Mouse (Mus musculus) kidney, embryonic 16.5 days (tissue): ENCODE data around the gene Ambp. TPM values are rescaled to one million over a fixed set of nuclear protein-coding genes. Genes with fewer than 3 reads are reported as not detected.
A peak's percentile ranks its signal among the peaks of the same experiment; 100 is the strongest.

ENCODE experiments used
- ATAC-seq: fragments of 200-750 bp; cut with Nextera tagmentation; 2 replicates; pipeline ENCODE4 v1.8.0; 2017; ENCODE audit warnings: moderate TSS enrichment; ENCODE audit not compliant: low FRiP score, low TSS enrichment
- H3K27ac ChIP-seq: fragments of 300-500 bp; sonication (generic); 2 replicates; pipeline ENCODE4 v1.5.1; 2014; ENCODE audit warnings: low read length
- H3K27me3 ChIP-seq: fragments of 300-500 bp; sonication (generic); 2 replicates; pipeline ENCODE4 v1.6.1; 2014; ENCODE audit warnings: low read length, control low read depth, mixed read lengths; ENCODE audit not compliant: insufficient read depth
- H3K36me3 ChIP-seq: fragments of 300-500 bp; sonication (generic); 2 replicates; pipeline ENCODE4 v1.6.1; 2014; ENCODE audit warnings: low read length, control low read depth, mixed read lengths; ENCODE audit not compliant: insufficient read depth
- H3K4me1 ChIP-seq: fragments of 300-500 bp; sonication (generic); 2 replicates; pipeline ENCODE4 v1.6.1; 2014; ENCODE audit warnings: low read length, control low read depth, mixed read lengths; ENCODE audit not compliant: insufficient read depth
- H3K4me2 ChIP-seq: fragments of 300-500 bp; sonication (generic); replicated peaks from 2 replicates; pipeline ENCODE4 v1.6.1; 2014; ENCODE audit warnings: low read depth, low read length
- H3K4me3 ChIP-seq: fragments of 300-500 bp; sonication (generic); 2 replicates; pipeline ENCODE4 v1.5.1; 2014; ENCODE audit warnings: mild to moderate bottlenecking, low read length
- H3K9ac ChIP-seq: fragments of 300-500 bp; sonication (generic); replicated peaks from 2 replicates; pipeline ENCODE4 v1.6.1; 2014; ENCODE audit warnings: low read length
- H3K9me3 ChIP-seq: fragments of 300-500 bp; sonication (generic); 2 replicates; pipeline ENCODE4 v1.6.1; 2016; ENCODE audit warnings: low read length, control low read depth
- WGBS: fragments of 180-500 bp; shearing (Covaris S2); extraction: QIAGEN DNeasy Blood & Tissue Kit; methylation state at CpG from one replicate; pipeline ENCODE4 v1.1.7; 2014; 5-methylcytosine and 5-hydroxymethylcytosine counted together
- polyA plus RNA-seq: library from polyadenylated mRNA; unstranded; fragments of >200 nt; fragmentation: Nextera tagmentation; extraction: Ambion mirVana; gene quantifications from 2 replicates; pipeline ENCODE4 v1.2.1, GENCODE M21; 2015

Ambp gene
- polyA plus RNA-seq, 1 experiment from 2014 or later: 8.3 TPM

DNA sequence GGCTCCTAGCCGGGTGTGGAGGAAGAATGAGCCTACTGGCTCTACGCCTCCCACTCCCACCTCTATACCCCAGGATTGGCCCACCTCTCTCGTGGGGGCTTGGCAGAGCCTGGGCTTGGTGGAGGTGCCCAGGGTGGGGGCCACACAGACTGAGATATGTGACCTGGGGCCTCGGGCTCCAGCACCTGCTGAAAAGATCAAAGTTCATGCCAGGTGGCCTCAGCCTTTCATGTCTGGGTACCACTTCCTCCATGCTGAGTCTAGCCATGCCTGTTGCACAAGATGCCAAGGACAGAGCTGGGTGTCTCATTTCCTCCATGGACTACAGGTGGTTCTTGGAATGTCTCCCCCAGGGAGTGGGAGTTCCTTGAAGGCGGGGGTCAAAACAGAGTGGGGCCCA lies 11.7 kb upstream of the Ambp start:
- ATAC-seq: no peak
- Histone ChIP-seq H3K27ac (peak overlapping the region; percentile 13; the same call in 1 of the 2 replicates), H3K9me3 (no peaks in the 10 kb centered on the region), H3K9ac (no peak overlapping the region), H3K4me2 (no peak overlapping the region), H3K4me3 (no peak overlapping the region), H3K27me3 (no peaks in the 10 kb centered on the region), H3K4me1 (peaks cover 7% of the 10 kb centered on the region; the same call in 1 of the 2 replicates), H3K36me3 (peaks cover 10% of the 10 kb centered on the region)
- WGBS: 80% methylated on average over 5 of the region's 5 CpGs

DNA sequence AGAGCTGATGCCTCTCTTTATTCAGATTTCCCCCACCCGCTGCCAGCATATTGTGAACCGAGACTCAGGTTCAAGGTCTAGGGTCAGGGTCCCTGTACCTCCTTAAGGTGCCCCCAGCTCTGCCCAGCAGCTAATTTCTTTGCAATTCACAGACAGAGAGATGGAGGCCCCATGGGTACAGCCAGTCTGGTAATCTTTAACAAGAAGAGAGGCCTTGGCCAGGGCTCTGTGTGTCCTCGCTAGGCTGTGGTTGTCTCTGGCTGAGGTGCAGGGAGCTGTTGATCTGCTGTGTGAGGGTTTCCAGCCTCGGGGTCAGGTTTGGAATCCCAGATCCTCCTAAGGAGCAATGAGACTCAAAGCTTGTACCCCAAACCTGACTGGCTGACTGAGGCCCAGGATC lies 11.0 kb upstream of the Ambp start:
- H3K36me3 ChIP-seq: peaks cover 10% of the 10 kb centered on the region
- H3K27ac ChIP-seq: peak overlapping the region; percentile 13; the same call in 1 of the 2 replicates
- H3K4me3 ChIP-seq: no peak overlapping the region
- WGBS: 66% methylated on average over 4 of the region's 4 CpGs
- H3K4me2 ChIP-seq: no peak overlapping the region
- H3K9ac ChIP-seq: no peak overlapping the region
- H3K27me3 ChIP-seq: no peaks in the 10 kb centered on the region
- ATAC-seq: peak; percentile 49; the same call in 1 of the 2 replicates
- H3K4me1 ChIP-seq: peaks cover 7% of the 10 kb centered on the region; the same call in 1 of the 2 replicates
- H3K9me3 ChIP-seq: no peaks in the 10 kb centered on the region

DNA sequence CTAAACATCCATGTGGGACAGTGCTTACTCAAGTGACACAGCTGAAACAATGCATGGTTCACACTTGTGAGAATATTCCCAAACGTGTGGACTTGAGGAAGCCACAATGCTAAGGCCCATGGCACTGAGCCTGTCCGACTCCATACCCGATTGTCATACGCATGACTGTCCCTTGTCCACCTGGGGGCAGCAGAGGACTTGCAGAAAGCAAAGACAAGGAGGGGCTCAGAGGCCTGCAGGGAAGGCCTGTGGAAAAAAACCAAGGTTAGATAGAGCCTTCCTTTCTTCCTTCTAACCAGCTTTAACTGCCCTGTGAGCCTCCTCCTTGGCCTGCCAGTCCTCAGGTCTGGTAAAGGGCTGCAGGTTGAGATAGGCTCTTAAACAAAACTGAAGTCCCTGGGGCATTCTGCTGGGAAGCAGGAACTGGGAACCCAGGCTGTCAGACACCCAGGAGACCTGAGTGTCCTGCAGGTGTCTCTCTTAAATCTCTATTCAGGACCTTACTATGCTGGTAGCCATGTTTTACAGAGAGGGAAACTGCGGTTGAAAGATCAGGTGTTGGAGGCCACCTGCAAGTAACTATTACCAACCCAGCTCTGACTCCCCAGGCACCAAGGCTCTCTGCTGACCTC lies 4.5 kb upstream of the Ambp start:
- no peak overlapping the region for H3K4me2 ChIP-seq
- H3K27ac ChIP-seq: peak overlapping the region; percentile 72
- 13% methylated on average over 5 of the region's 5 CpGs for WGBS
- H3K36me3 ChIP-seq: no peaks in the 10 kb centered on the region
- H3K4me3 ChIP-seq: no peak overlapping the region
- H3K9me3 ChIP-seq: no peaks in the 10 kb centered on the region
- H3K4me1 ChIP-seq: peaks cover 9% of the 10 kb centered on the region; the same call in 1 of the 2 replicates
- H3K27me3 ChIP-seq: no peaks in the 10 kb centered on the region
- ATAC-seq: peak; percentile 75
- H3K9ac ChIP-seq: 0 out of 2 replicates have a peak overlapping the region, but pooled peaks have one; percentile 6

DNA sequence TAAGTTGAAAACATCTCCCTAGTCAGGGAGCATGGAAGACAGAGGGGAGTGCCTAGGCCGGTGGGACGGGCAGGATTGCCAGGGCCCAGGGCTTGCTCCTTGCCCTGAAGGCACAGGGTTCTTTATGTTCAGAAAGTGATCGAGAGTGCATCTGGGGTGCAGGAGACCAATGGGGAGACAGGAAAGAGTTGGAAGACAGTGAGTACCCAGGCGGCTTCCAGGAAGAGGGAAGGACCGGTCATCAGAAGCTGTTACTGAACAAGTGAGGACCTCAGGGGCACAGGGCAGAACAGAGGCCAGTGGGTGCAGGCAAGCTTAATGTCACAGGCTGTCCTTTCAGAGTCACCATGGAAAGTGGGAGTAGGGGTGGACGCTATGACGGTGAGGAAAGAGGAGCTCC lies 3.6 kb upstream of the Ambp start:
- Histone ChIP-seq H3K4me1 (peaks cover 9% of the 10 kb centered on the region; the same call in 1 of the 2 replicates), H3K27ac (peak overlapping the region; percentile 17; the same call in 1 of the 2 replicates), H3K36me3 (no peaks in the 10 kb centered on the region), H3K4me3 (no peak overlapping the region), H3K9me3 (no peaks in the 10 kb centered on the region), H3K9ac (no peak overlapping the region), H3K4me2 (no peak overlapping the region), H3K27me3 (no peaks in the 10 kb centered on the region)
- WGBS: 82% methylated on average over 7 of the region's 7 CpGs
- no peak for ATAC-seq

DNA sequence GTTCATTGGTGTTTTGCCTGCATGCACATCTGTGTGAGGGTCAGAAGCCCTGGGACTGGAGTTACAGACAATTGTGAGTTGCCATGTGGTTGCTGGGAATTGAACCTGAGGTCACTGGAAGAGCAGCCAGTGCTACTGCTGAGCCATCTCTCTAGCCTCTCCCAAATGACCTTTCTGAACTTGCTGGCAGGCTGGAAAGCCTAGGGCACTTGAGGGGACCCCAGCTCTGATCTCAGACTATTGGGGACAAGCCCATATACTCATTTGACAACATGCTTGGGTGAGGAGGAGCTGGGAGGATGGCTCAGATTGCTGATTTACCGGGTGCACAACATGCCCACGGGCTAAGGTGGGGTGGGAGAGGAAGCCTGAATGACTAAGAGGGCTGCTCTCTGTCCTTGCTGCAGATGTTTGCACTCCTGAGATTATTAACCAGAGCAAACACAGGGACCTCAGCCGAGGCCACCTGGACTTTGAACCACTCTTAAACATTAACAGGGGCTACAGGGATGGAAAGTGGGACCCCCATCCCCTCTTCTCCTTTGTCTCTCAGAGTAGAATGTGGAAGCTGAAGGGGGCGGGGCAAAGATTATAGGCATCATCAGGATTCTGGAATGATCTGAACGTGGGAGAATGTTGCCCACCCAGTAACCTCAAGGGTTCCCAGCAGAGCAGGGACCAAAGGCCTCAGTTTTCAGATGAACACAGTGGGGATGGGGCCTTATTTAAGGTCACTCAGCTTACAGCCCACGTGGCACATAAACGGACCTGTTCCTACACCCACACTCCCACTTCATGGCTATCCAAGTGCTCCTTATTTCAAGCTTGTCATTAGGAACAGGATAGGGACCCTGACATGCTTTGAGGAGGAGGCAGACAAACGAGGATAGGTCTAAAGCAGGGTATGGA lies 2.4 kb upstream of the Ambp start:
- WGBS: 35% methylated on average over 8 of the region's 8 CpGs
- H3K9me3 ChIP-seq: no peaks in the 10 kb centered on the region
- no peaks in the 10 kb centered on the region for H3K27me3 ChIP-seq
- no peaks in the 10 kb centered on the region for H3K36me3 ChIP-seq
- H3K27ac ChIP-seq: peak overlapping the region; percentile 85
- no peak overlapping the region for H3K4me2 ChIP-seq
- H3K4me1 ChIP-seq: peaks cover 9% of the 10 kb centered on the region; the same call in 1 of the 2 replicates
- H3K4me3 ChIP-seq: no peak overlapping the region
- ATAC-seq: peak; percentile 90
- no peak overlapping the region for H3K9ac ChIP-seq

DNA sequence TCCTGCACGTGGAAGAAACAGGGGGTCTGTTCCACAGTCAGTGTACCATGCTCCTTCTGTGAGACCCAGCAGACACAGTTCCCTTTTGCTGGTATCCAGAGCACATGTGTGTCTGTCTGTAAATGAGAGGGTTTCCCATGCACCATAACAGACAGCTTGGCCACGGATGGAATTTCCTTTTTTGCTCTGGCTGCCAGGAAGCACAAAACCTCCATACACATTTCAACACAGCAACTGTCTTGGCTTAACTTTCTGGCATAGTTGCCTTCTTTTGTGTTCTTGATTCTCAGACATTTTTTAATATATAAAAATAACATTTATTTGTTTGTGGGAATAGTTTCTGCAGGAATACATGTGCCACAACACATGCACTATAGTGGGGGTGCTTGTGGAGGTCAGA lies 997 bp upstream of the Ambp start:
- H3K27me3 ChIP-seq: no peaks in the 10 kb centered on the region
- WGBS: 63% methylated on average over 2 of the region's 2 CpGs
- H3K9me3 ChIP-seq: no peaks in the 10 kb centered on the region
- H3K4me3 ChIP-seq: no peak overlapping the region
- no peak overlapping the region for H3K9ac ChIP-seq
- H3K36me3 ChIP-seq: no peaks in the 10 kb centered on the region
- H3K4me2 ChIP-seq: no peak overlapping the region
- ATAC-seq: no peak
- H3K4me1 ChIP-seq: peaks cover 9% of the 10 kb centered on the region; the same call in 1 of the 2 replicates
- H3K27ac ChIP-seq: no peak overlapping the region

DNA sequence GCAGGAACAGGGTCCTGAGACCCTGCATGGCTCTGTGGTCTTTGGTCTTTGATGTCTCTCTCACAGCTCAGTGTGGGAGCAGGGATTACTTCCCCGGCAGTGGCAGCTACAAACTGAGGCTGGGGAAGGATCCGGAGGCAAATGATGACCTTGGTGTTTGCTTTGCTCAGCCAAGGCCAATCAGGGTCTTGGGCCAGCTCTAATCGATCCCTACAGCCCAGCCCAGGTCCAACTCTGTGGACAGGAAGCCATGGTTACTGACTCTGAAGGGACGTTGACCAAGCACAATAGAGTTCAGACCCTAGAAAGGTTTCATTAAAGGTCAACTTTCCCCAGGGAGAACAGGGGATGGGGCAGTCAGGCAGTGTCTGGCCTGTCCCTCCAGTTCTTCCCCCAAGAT lies 571 bp downstream of the Ambp start:
- no peak for ATAC-seq
- no peak overlapping the region for H3K27ac ChIP-seq
- 40% methylated on average over 4 of the region's 4 CpGs for WGBS

DNA sequence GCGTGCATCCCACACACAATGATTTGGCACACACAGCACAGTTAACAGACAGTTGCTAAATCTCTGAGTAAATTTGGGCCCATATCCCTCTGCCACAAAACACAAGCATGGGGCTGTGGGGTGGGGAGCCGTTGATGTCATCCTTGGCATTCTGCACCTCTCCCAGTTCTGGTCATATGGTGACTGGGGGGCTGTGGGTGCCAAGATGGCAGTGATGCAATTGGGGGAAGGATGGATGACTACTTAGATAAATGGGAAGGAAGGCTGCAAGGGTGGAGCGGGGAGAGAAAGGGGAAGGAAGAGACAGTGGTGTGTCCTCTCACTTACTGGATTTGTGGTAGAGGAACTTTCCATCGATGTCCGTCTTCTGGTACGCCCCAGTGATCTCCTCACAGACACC lies 3.5 kb downstream of the Ambp start:
- Histone ChIP-seq H3K36me3 (no peaks in the 10 kb centered on the region), H3K4me1 (no peaks in the 10 kb centered on the region), H3K9ac (no peak overlapping the region), H3K4me3 (no peak overlapping the region), H3K4me2 (no peak overlapping the region), H3K27me3 (no peaks in the 10 kb centered on the region), H3K9me3 (peaks cover 8% of the 10 kb centered on the region; the same call in 1 of the 2 replicates), H3K27ac (no peak overlapping the region)
- WGBS: 90% methylated on average over 6 of the region's 6 CpGs
- no peak for ATAC-seq

More for the DNA sequence above, 571 bp downstream of the Ambp start:
- Histone ChIP-seq H3K27me3 (no peaks in the 10 kb centered on the region), H3K36me3 (no peaks in the 10 kb centered on the region), H3K4me3 (no peak overlapping the region), H3K4me1 (peaks cover 9% of the 10 kb centered on the region; the same call in 1 of the 2 replicates), H3K9me3 (no peaks in the 10 kb centered on the region), H3K4me2 (no peak overlapping the region), H3K9ac (no peak overlapping the region)

DNA sequence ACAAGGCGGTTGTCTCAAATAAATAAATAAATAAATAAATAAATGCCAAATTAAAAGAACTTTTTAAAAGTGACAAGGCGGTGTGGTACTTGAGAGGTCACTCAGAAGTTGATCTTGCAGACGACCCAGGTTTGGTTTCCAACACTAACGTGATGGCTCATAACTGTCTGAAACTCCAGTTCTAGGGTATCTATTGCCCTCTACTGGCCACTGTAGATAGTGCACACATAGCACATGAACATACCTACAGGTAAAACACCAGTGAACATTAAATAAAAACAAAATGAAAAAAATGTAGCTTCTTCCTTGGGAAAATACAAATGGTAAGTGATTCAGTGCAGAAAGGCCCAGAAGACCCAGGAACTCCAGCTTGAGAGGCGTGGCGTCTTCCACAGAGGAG lies 7.3 kb downstream of the Ambp start:
- H3K36me3 ChIP-seq: no peaks in the 10 kb centered on the region
- no peak overlapping the region for H3K9ac ChIP-seq
- no peak overlapping the region for H3K27ac ChIP-seq
- no peak overlapping the region for H3K4me2 ChIP-seq
- H3K4me3 ChIP-seq: no peak overlapping the region
- peaks cover 8% of the 10 kb centered on the region; the same call in 1 of the 2 replicates for H3K9me3 ChIP-seq
- WGBS: 94% methylated on average over 6 of the region's 6 CpGs
- no peaks in the 10 kb centered on the region for H3K4me1 ChIP-seq
- no peaks in the 10 kb centered on the region for H3K27me3 ChIP-seq
- no peak for ATAC-seq
